Mouse (Mus musculus) liver, embryonic 18 days (tissue): ENCODE data around the gene Gtse1. TPM values are rescaled to one million over a fixed set of nuclear protein-coding genes. Genes with fewer than 3 reads are reported as not detected.

Experiments
- polyA plus RNA-seq: library from polyadenylated mRNA; depleted of rRNA; stranded (reverse); fragments of >200 nt; gene quantifications from 2 replicates; pipeline ENCODE4 v1.2.3, GENCODE M21; 2012; rRNA removed

Gtse1 gene
- 8.9 and 10.1 TPM in 2 replicates for polyA plus RNA-seq

GRCm38 (mm10) chr15:85859490-85860031 lies at the start of gene Gtse1:
TSS of gene Gtse1 (plus strand) at chr15:85859745.

GRCm38 (mm10) chr15:85811535-85812277 lies 47.8 kb upstream of the Gtse1 start, which contains the start of gene Cdpf1:
TSS of gene Cdpf1 (minus strand) at chr15:85811697.

GRCm38 (mm10) chr15:85821203-85822010 lies 38.1 kb upstream of the Gtse1 start, which contains the start of gene Pkdrej:
TSS of gene Pkdrej (minus strand) at chr15:85821734.

GRCm38 (mm10) chr15:85831954-85832590 lies 27.5 kb upstream of the Gtse1 start, which contains the start of gene Ttc38:
TSS of gene Ttc38 (plus strand) at chr15:85832306.

GRCm38 (mm10) chr15:85878848-85879497 lies 19.4 kb downstream of the Gtse1 start, which contains the start of gene Trmu:
TSS of gene Trmu (plus strand) at chr15:85879312.

Other genes starting within 250 kb of the Gtse1 start
- 74.5 and 79.8 TPM in 2 replicates for gene Ppara, start 124.8 kb upstream of the Gtse1 start, polyA plus RNA-seq
- gene Cdpf1, start 48.0 kb upstream of the Gtse1 start, polyA plus RNA-seq, result 11.8 and 12.6 TPM in 2 replicates
- 0.05 and 0.06 TPM in 2 replicates for gene Pkdrej, start 38.0 kb upstream of the Gtse1 start, polyA plus RNA-seq
- 6.8 and 7.7 TPM in 2 replicates for gene Ttc38, start 27.4 kb upstream of the Gtse1 start, polyA plus RNA-seq
- 13.9 and 17.7 TPM in 2 replicates for gene Trmu, start 19.6 kb downstream of the Gtse1 start, polyA plus RNA-seq
- 0.15 and 0.17 TPM in 2 replicates for gene Celsr1, start 174.0 kb downstream of the Gtse1 start, polyA plus RNA-seq
- gene Gramd4, start 197.9 kb downstream of the Gtse1 start, polyA plus RNA-seq, result 6.1 and 6.4 TPM in 2 replicates